Mouse (Mus musculus) 416B (cell line): ENCODE data around the gene Map2k5.

Source experiments
- DNase-seq: peaks from one replicate; pipeline ENCODE4 v3.0.0; 2011; ENCODE audit warnings: low read depth

Gene Map2k5

DNA sequence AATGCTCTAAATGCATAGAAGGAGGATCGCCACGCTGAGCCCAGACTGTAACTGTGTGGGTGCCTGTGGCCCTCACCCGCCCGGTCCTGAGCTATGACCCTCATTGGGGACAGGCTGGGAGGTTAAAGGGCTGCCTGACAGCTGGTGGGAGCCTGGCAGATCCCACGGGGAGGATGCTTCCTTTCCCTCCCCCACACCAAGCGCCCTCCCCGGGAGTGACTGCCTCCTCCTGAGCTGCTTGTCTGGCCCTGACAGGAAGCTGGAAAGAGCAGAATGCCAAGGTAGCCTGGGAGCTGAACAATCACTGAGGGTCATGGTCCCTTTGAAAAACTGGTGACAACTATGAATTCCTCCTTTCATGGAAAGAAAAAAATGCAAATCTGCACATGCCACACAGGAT is 190.4 kb downstream of the Map2k5 start:
- DNase-seq, result no peak

DNA sequence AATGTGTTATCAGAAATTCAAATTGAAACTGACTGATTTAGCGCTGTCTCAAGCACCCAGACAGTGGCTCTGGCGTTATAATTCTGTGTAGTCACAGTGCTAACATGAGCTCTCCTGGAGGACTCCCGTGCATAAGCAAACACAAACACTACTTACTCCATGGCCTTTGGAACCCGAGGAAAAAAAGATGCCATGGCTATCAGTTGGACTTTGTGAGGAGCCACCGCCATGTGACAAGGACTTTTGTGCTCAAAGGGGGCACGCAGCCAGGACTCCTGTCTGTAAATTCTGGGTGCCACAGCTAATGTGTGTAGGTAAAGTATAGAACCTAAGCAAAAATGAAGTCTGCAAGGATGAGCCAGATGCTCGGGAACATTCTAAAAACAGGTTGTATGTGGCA is 192.5 kb downstream of the Map2k5 start:
- no peak for DNase-seq

DNA sequence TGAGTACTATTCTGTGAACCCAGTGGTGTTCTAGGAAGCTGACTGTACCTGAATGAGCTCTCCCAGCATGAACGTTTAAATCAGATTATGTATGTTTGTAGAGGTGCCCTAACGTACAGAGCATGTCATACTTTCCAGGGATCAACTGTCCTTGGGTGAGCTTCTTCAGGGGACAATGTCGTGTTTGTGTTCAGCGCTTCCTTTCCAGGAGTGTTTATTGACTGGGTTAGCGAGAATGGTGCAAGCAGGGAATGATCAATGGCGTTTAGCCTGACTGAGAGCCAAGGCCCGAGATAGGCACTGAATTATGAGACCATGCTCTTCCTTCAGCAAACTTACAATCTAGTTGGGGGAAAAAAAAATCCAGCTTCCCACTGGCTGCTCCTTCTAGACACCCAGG is 193.8 kb downstream of the Map2k5 start:
- no peak for DNase-seq

DNA sequence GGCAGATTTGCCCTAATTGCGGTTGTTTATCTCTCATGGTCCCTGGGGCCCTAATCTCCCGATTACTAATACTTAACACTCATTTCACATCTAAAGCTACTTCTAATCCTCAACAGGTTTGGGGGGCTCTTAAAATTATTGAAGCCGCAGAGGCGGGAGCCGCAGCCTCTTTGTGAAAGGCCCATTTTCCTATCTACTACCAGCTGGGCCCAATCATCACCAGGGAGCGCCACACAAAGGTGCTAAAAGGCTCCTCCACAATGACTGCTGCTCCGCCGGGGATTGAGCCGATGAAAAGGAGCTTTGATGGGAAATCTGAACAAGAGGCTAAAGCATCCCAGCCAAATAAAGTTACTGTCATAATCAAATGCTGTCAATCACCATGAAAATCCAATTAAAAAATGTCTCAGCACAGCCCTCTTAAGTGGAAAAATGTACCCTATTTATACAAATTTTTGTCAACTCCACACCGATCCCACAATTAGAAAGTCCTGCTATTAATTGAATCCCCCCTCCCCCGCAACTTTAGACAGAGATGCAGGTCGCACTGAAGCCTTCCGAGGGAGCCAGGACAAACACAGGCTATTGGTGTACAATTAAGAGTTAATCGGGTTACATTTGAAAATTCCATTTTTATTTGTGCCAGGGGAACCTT is 195.3 kb downstream of the Map2k5 start:
- DNase-seq, result no peak

DNA sequence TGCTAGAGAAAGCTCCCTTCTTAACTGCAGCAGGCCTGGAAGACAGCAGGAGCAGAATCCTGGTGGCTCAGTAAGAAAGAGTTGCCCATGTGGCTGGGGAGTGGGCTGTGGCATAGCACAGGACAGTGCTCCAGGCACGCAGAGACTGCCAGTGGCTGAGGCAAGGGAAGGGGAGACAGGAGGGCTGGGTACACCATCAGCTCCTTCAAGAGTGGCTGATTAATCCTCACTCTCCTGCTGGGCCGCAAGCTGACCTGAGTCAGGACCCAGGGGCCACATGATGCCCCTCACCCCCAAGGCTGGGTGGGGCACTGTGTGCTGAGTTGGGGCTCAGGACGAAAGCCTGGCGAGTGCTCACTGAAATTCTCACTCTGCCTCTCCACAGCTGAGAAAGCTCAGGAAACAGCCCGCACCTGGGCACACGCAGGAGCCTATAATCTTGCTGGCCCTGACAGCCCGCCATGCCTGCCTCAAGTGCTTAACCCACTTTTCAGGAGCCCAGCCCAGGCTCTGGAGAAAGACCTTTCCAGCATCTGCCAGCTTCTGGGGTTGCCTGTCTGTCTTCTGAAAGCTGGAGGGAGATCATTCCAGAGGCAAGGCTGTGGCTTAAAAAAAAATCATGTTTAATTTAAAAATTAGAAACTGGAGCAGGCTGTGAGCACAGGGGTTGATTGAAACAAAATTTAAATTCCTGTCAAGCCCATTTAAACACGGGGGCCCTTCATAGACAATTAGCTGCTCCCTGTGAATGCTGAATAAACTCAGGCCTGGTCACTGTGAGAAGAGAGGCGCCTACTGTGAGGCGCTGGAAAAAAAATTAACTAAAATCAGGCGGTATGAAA is 196.1 kb downstream of the Map2k5 start:
- DNase-seq, result no peak

DNA sequence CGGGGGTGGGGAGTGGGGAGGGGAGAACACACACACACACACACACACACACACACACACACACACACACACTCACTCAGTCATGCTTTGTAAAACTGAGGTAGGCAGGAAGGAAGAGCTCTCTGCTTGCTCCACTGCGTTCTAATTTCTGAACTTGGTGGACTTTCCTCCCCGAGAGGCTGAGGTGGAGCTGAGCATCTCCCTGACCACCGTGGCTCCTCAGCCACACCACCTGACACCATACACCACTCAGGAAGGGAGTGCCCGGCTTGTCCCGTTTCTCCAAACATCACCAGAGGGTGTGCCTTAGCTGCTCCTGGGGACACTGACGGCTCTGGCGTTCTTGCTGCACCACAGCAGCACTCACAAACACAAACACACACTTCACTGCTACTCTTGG is 199.4 kb downstream of the Map2k5 start:
- no peak for DNase-seq

DNA sequence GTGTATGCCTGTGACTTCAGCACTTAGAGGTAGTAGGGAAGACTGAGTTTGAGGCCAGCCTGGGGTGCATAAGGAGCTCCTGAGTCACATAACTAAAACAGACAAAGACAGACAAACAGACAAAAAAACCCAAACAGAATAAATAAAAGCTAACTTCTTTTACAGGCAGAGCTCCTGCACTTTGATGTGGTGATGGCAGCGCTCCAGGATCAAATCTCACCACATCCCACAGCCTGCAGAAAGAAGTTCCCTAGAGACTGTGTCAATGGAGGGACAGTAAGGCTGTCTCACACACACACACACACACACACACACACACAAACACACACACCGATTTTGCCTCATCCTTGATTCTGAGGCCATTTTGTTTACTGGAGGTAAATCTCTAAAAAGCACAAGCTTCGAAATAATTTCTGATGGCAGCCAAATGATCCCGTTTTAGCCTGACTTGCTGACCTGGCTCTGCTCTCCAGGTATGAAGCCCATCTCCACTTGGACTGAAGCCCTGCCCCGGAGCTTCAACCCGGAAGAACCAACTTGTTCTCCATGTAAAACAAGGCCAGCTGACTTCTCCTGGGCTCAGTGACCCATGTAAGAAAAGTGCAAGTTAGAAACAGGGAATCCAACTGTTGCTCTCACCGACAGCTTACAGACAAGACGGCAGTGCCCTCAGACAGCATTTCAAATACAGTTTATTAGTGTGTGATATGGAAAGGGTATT is 203.5 kb downstream of the Map2k5 start:
- no peak for DNase-seq

DNA sequence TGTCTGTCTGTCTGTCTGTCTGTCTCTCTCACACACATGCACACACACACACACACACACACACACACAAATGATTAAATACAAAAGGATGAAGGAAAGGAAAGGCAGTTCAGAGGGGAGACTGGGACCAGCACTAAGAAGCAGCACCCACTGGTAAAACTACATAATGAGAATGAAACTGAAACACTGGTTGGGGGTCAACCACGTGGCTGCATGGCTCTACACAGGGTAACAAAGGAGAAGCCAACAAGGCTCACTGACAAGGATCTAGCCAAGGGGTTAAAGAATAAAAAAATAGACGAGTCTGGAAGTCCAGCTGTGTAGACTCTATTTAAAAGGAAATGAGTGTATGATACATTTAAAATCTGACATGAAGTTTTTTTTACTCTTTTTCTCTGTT is 205.8 kb downstream of the Map2k5 start:
- no peak for DNase-seq

DNA sequence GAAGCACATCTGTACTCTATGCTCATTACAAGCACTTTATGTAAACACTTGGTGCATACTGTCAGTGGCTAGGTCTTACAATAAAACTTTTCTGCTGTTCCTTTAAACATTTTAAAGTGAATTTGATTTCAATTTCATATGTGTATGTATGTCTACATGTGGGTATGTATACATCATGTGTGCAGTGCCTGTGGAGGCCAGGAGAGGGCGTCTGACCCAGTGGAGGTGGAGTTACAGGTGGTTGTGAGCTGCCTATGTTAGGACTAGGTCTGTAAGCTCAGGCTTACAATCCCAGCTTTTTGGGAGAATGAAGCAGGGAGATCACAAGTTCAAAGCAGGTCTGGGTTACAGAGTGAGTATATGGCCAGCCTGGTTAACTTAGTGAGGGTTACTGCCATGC is 208.6 kb downstream of the Map2k5 start:
- no peak for DNase-seq

DNA sequence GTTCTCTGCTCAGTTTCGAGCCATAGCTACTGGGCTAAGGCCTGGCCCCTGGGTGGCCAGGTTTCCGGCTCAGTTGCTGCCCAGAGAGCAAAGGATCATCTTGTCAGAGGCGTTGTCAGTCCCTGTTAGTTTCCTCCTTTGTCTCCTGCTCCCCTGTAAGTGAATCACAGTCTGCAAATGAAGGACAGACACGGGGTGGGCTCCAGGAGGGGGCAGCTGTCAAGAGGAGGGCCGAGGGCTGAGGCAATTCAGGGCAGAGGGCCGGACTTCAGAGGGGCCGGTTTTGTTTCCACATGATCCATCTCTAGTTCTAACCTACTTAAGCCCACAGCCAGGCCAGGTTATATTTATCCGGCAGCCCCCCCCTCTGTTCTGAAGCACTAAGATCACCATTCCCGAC is 212.6 kb downstream of the Map2k5 start:
- no peak for DNase-seq

DNA sequence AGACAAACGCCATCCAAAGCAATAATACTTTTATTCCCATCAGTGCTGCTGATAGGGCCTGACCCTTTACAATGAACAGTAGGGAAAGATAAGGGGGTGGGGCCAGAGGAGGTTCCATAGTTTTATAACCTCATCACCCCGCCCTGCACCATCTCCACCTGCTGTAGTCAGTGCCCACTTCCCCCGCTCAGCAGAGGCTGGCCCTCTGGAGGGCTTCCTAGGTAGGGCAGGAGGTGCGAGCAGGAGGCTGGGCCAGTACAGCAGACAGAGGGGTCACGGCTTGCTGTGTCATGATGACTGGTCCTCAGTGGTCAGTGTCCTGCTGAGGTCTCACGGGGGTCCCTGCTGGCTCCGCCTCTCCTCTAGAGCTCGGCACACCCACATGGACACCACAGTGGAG is 213.9 kb downstream of the Map2k5 start:
- peak; percentile 7 for DNase-seq

DNA sequence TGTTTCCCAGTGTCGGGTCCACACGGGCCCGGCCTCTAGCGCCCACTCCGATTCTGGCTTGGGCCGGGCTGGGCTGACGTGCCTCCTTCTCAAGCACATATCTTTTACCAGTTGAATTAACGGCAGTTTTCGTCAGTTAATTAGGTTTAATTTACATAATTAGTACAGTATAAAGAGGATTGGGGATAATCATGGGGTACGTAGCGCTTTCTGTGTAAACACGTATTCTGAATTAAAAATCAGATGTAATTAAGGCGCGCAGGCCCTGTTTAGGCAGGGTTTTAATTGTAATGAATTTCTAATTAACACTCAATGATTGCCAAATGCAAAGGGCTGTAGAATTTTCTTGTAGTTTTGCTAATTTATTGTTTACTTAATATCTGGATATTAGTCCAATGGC is 225.8 kb downstream of the Map2k5 start:
- DNase-seq, result no peak

DNA sequence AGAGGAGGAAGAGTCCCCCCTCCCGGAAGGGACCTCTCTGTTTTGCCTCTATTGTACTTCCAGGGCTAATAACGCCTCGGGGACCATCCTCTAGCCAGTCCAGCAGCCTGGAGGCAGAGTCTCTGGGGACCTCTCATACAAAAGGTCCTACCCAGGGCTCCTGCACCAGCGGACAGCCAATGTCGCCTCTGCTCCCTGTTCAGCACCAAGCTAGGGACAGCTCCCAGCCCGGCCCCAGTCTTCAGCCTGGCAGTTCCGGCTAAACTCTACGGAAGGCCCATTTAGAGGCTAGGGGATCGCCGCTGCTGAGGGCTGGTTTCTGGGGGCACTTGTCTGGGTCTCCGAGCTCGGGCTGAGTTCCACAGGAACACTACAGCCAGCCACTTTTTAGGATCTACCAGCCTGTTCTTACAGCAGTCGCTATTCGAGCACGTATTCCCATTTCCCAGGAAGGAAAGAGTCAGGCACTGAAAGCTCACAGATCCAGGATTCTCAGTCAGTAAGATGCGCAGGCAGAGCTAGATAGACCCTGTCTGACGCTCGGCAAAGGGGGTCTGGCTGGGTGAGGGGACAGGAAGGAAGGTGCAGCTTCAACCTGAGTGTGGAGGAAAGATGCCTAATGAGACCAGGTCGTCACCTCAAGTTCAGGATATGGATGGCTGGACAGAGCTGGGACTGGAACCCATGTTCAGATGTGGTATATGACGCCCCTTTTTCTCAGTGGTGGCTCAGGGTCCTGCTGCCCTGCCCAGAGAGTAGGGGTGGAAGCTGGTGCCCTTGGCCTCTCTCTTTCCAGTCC is 226.4 kb downstream of the Map2k5 start:
- no peak for DNase-seq

DNA sequence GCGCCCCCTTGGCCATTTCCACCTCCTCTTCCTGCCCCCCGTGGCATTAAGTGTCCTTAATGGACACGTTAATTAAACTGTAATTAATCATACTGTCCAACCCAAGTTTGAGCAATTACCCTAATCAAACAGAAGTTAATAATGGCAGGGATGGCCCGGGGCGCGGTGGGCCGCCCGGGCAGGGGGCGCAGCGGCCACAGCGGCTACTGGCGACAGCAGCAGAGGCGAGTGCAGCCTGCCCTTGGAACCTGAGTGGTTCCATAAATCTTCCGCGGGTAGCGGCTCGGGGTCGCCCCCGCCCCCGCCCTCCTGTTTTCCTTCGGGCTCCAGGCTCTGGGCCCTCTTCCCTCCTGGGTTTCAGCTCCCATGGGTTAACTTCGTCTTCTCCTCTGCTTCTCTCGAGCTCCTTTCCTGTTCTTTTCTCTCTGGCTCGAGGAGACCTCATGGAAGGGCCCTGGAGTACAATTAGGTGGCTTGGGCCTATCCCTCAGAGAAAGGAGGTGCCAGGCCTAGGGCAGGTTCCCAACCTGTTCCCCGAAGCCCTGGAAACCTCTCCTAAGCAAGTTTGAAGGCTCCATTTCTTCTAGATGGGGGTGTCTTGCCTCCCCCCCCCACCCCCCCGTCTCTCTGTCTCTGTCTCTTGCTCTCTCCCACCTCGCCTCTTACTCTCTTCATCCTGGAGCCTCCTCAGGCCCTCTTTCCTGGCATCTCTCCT is 227.5 kb downstream of the Map2k5 start:
- no peak for DNase-seq

DNA sequence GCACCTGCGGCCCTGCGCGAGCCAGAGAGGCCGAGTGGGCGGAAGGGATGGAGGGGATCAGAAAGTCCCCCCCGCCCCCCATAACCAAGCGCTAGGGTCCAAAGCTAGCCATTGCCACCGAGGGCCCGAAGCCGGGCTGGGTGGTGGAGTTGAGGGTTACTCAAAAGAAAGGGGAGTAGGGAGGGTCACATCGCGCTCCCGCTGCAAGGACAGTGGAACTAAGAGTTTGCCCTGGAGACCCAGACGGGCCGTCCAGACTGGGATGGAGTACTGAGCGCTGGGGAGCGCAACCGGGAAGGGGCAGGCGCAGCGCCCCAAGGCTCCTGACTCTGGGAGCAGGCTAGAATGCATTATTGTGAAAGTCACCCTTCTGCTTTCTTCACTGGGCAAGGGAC is 228.3 kb downstream of the Map2k5 start:
- DNase-seq, result no peak

DNA sequence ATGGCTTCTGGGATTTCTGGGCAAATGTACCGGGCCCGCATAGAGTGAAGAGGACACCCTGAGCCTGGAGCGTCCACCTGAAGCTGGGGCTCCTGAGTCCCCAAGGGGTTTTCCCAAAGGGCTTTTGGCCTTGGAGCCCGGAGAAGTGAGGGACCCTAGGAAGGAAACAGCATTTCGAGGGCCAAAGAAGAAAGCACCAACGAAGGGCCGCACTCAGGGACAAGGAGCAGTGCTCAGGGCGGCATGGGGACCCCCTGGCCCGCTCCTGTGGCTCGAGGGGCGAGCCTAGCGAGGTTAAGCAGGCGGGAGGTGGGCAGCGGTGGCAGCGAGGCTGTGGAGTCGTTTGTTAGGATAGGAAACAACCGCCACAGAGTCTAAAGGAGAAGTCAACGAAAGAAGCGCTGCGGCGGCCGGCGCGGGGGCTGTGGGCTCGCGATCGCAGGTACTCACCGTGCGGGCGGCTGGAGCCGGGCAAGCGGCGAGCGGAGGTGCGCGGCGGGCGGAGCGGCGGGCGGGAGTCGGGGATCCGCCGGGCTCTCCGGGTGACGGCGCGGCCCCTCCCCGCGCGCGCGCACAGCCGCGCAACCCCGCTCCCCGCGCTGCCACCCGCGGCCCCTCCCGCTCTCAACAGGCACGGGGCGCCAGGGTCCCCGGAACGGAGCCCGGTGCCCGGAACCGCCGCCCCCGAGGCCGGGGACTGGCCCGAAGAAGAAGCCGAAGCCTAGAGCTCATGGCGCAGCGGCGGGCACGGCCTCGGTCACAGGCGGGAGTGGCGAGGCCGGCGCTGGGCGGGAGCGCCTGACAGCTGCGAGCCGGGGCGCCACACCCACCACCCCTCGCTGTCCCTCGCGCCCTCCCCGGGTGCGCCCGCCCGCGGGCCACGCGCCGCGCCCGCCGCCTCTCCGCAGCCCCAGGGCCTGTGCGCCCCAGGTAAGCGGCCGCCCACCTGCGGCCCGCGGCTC is 229.0 kb downstream of the Map2k5 start, which contains the start of gene Skor1:
Gene Skor1 (minus strand): TSS at position 552 of the 962 bp plus-strand sequence.
- no peak for DNase-seq

DNA sequence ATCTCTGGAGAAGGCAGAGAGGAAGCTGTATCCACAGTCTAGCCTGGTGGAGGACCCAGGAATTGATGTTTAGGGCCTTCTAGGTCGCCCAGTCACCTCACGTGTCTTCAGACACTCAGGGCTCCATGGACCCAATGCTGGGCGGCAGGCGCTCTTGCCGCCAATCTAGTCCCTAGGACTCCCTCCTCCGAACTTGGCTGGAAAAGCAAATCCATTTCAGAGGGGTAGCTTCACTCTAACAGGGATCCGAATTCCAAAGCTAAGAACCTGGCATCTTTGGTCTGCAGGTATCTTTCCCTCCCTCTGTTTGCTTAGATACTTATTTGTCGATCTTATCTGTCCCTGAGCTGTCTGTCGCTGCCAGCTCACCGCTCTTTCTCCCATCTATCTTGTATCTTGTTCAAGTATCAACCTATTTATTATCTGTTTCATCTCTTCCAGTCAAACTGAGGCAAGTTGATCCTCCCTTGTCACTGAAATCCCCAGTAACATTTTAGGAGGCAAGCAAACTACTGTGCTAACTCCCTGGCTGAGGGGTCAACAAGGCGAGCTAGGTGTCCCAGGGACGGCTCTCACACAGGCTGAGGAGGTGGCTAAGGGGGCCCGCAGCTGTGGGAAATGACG is 229.8 kb downstream of the Map2k5 start:
- DNase-seq, result no peak

DNA sequence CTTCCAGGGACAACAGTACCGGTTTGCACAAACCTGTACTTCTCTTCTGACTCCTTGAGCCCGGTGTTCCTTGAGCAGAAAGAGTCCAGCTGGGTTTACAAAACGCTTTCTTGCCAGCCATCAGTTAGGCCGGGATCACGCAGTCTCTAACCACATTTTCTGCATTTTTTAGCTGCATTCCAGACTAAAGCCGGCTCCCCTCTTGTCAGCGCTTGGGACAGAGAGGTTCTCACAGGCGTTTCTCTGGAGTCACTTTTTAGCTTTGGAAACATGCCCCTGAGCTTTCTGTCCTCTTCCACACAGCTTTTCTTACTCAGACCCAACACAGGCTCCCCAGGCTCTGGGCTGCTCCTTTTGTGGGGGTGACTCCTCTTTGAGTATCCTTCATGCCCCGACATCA is 230.4 kb downstream of the Map2k5 start:
- no peak for DNase-seq

DNA sequence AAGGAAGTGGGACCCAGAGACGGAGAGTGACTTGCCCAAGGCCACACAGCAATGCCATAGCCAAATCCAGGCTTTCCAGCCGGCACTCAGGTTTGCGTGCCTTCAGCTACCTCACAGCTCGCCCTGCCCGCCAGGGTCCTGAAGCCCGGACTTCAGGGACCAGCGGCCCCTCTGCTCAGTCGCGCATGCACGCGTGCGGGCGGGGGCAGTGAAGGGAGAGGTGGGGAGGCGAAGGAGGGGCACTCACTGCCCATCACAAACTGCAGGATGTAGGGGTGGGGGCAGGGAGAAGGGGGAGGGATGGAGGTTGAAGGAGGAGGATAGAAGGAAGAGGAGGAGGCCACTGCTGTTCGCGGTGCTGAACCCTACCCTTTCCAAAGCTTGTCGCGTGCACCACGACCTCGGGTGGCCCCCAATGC is 230.8 kb downstream of the Map2k5 start:
- DNase-seq, result no peak
